Mouse (Mus musculus) limb, embryonic 13.5 days (tissue): ENCODE data around the gene Rapsn. TPM values are rescaled to one million over a fixed set of nuclear protein-coding genes. Genes with fewer than 3 reads are reported as not detected.

ENCODE experiments used
- ATAC-seq: fragments of 200-750 bp; cut with Nextera tagmentation; 2 replicates; pipeline ENCODE4 v1.8.0; 2017; ENCODE audit warnings: low read depth, moderate number of reproducible peaks, moderate TSS enrichment; ENCODE audit not compliant: low FRiP score
- H3K27ac ChIP-seq: fragments of 300-500 bp; sonication (generic); 2 replicates; pipeline ENCODE4 v1.5.1; 2015; ENCODE audit warnings: inconsistent platforms, mild to moderate bottlenecking, moderate library complexity
- H3K27me3 ChIP-seq: fragments of 300-500 bp; sonication (generic); 2 replicates; pipeline ENCODE4 v1.6.1; 2015; ENCODE audit warnings: mild to moderate bottlenecking, inconsistent platforms
- H3K36me3 ChIP-seq: fragments of 300-500 bp; sonication (generic); 2 replicates; pipeline ENCODE4 v1.6.1; 2015; ENCODE audit warnings: inconsistent platforms, mild to moderate bottlenecking, moderate library complexity
- H3K4me1 ChIP-seq: fragments of 300-500 bp; sonication (generic); 2 replicates; pipeline ENCODE4 v1.6.1; 2015; ENCODE audit warnings: inconsistent platforms
- H3K4me2 ChIP-seq: fragments of 300-500 bp; sonication (generic); replicated peaks from 2 replicates; pipeline ENCODE4 v1.6.1; 2015; ENCODE audit warnings: inconsistent platforms, mild to moderate bottlenecking, moderate library complexity
- H3K4me3 ChIP-seq: fragments of 300-500 bp; sonication (generic); 2 replicates; pipeline ENCODE4 v1.5.1; 2015; ENCODE audit warnings: moderate library complexity, mild to moderate bottlenecking, inconsistent platforms
- H3K9ac ChIP-seq: fragments of 300-500 bp; sonication (generic); 2 replicates; pipeline ENCODE4 v1.6.1; 2015; ENCODE audit warnings: mild to moderate bottlenecking, inconsistent platforms
- H3K9me3 ChIP-seq: fragments of 300-500 bp; sonication (generic); 2 replicates; pipeline ENCODE4 v1.6.1; 2016; ENCODE audit warnings: inconsistent platforms
- WGBS: fragments of 180-500 bp; shearing (Covaris S2); methylation state at CpG from one replicate; pipeline ENCODE4 v1.1.7; 2015; 5-methylcytosine and 5-hydroxymethylcytosine counted together
- polyA plus RNA-seq: library from polyadenylated mRNA; unstranded; fragments of >200 nt; fragmentation: Nextera tagmentation; extraction: Ambion mirVana; gene quantifications from 2 replicates; pipeline ENCODE4 v1.2.1, GENCODE M21; 2015

Rapsn gene
- polyA plus RNA-seq, 1 experiment from 2014 or later, result 19.2 TPM

- under 1% methylated on average over 60 of the region's 69 CpGs for WGBS
- Histone ChIP-seq H3K4me1 (peaks cover 20% of the 10 kb centered on the region), H3K9ac (peak within 1 kb of the TSS; percentile 73), H3K27ac (peak within 1 kb of the TSS; percentile 73), H3K36me3 (peaks cover 25% of the 10 kb centered on the region), H3K4me3 (peak within 1 kb of the TSS; percentile 65), H3K27me3 (no peaks in the 10 kb centered on the region), H3K9me3 (no peaks in the 10 kb centered on the region), H3K4me2 (peak within 1 kb of the TSS; percentile 79)
- peak; percentile 96 for ATAC-seq
These were observed 34.8 kb downstream of the Rapsn start, which contains the start of gene Slc39a13 for GRCm38 (mm10) chr2:91070076-91070800. Slc39a13 (minus strand) TSS chr2:91070417.

- Histone ChIP-seq H3K9ac (peak overlapping the region; percentile 73), H3K27ac (peak overlapping the region; percentile 73), H3K27me3 (no peaks in the 10 kb centered on the region), H3K4me2 (peak overlapping the region; percentile 79), H3K4me1 (peaks cover 20% of the 10 kb centered on the region), H3K4me3 (peak overlapping the region; percentile 65), H3K36me3 (peaks cover 17% of the 10 kb centered on the region), H3K9me3 (no peaks in the 10 kb centered on the region)
- no peak for ATAC-seq
- WGBS, result 81% methylated on average over 10 of the region's 10 CpGs
These were observed 35.6 kb downstream of the Rapsn start for GRCm38 (mm10) chr2:91071059-91071458.

- H3K9me3 ChIP-seq, result no peaks in the 10 kb centered on the region
- no peak for ATAC-seq
- no peak overlapping the region for H3K4me3 ChIP-seq
- H3K27ac ChIP-seq, result no peak overlapping the region
- H3K36me3 ChIP-seq, result peaks cover 7% of the 10 kb centered on the region
- WGBS, result 31% methylated on average over 1 of the region's 1 CpGs
- no peak overlapping the region for H3K4me2 ChIP-seq
- peaks cover 20% of the 10 kb centered on the region for H3K4me1 ChIP-seq
- H3K9ac ChIP-seq, result no peak overlapping the region
- no peaks in the 10 kb centered on the region for H3K27me3 ChIP-seq
These were observed 36.7 kb downstream of the Rapsn start for GRCm38 (mm10) chr2:91072092-91072491.

- Histone ChIP-seq H3K27ac (no peak overlapping the region; the same call in 1 of the 2 replicates), H3K4me1 (peaks cover 6% of the 10 kb centered on the region; the same call in 1 of the 2 replicates), H3K27me3 (no peaks in the 10 kb centered on the region), H3K9me3 (no peaks in the 10 kb centered on the region), H3K36me3 (no peaks in the 10 kb centered on the region), H3K4me2 (peak overlapping the region; percentile 92), H3K4me3 (peak overlapping the region; percentile 57), H3K9ac (no peak overlapping the region)
- ATAC-seq, result no peak
- WGBS, result 10% methylated on average over 12 of the region's 12 CpGs
These were observed 42.5 kb downstream of the Rapsn start for GRCm38 (mm10) chr2:91077957-91078313.

- ATAC-seq, result peak; percentile 70
- Histone ChIP-seq H3K27ac (no peak overlapping the region), H3K36me3 (no peaks in the 10 kb centered on the region), H3K4me3 (peak overlapping the region; percentile 57), H3K4me1 (peaks cover 6% of the 10 kb centered on the region; the same call in 1 of the 2 replicates), H3K9ac (peak overlapping the region; percentile 77), H3K9me3 (no peaks in the 10 kb centered on the region), H3K4me2 (peak overlapping the region; percentile 92), H3K27me3 (no peaks in the 10 kb centered on the region)
- WGBS, result under 1% methylated on average over 26 of the region's 36 CpGs
These were observed 43.0 kb downstream of the Rapsn start for GRCm38 (mm10) chr2:91078314-91079025.

- H3K4me1 ChIP-seq, result peaks cover 6% of the 10 kb centered on the region; the same call in 1 of the 2 replicates
- H3K27me3 ChIP-seq, result no peaks in the 10 kb centered on the region
- WGBS, result 33% methylated on average over 5 of the region's 5 CpGs
- peak overlapping the region; percentile 57 for H3K4me3 ChIP-seq
- ATAC-seq, result no peak
- no peaks in the 10 kb centered on the region for H3K36me3 ChIP-seq
- H3K9ac ChIP-seq, result peak overlapping the region; percentile 77
- H3K27ac ChIP-seq, result no peak overlapping the region
- H3K4me2 ChIP-seq, result peak overlapping the region; percentile 92
- no peaks in the 10 kb centered on the region for H3K9me3 ChIP-seq
These were observed 43.6 kb downstream of the Rapsn start for GRCm38 (mm10) chr2:91079026-91079384.

- Histone ChIP-seq H3K27me3 (no peaks in the 10 kb centered on the region), H3K4me3 (no peak overlapping the region), H3K9me3 (no peaks in the 10 kb centered on the region), H3K36me3 (no peaks in the 10 kb centered on the region), H3K4me2 (no peak overlapping the region), H3K4me1 (peaks cover 6% of the 10 kb centered on the region; the same call in 1 of the 2 replicates), H3K27ac (no peak overlapping the region), H3K9ac (no peak overlapping the region)
- no peak for ATAC-seq
- 77% methylated on average over 8 of the region's 8 CpGs for WGBS
These were observed 45.5 kb downstream of the Rapsn start for GRCm38 (mm10) chr2:91080784-91081513.

GRCm38 (mm10) chr2:91081775-91082695 lies 46.6 kb downstream of the Rapsn start, which contains the start of gene Spi1:
Spi1 (plus strand) TSS chr2:91082390.
- Histone ChIP-seq H3K27me3 (no peaks in the 10 kb centered on the region), H3K4me1 (peaks cover 6% of the 10 kb centered on the region; the same call in 1 of the 2 replicates), H3K27ac (no peak within 1 kb of the TSS; the same call in 1 of the 2 replicates), H3K4me3 (no peak within 1 kb of the TSS), H3K4me2 (no peak within 1 kb of the TSS), H3K36me3 (no peaks in the 10 kb centered on the region), H3K9me3 (no peaks in the 10 kb centered on the region), H3K9ac (no peak within 1 kb of the TSS)
- ATAC-seq, result no peak
- WGBS, result 79% methylated on average over 13 of the region's 13 CpGs

- Histone ChIP-seq H3K27ac (no peak overlapping the region), H3K4me1 (peaks cover 6% of the 10 kb centered on the region; the same call in 1 of the 2 replicates), H3K4me2 (no peak overlapping the region), H3K4me3 (no peak overlapping the region), H3K9me3 (no peaks in the 10 kb centered on the region), H3K27me3 (peaks cover 2% of the 10 kb centered on the region; the same call in 1 of the 2 replicates), H3K9ac (no peak overlapping the region), H3K36me3 (no peaks in the 10 kb centered on the region)
- ATAC-seq, result no peak
- 63% methylated on average over 11 of the region's 11 CpGs for WGBS
These were observed 47.4 kb downstream of the Rapsn start for GRCm38 (mm10) chr2:91082844-91083243.

- Histone ChIP-seq H3K36me3 (no peaks in the 10 kb centered on the region), H3K4me3 (no peak overlapping the region), H3K27me3 (peaks cover 2% of the 10 kb centered on the region; the same call in 1 of the 2 replicates), H3K4me2 (no peak overlapping the region), H3K9me3 (no peaks in the 10 kb centered on the region), H3K4me1 (peaks cover 6% of the 10 kb centered on the region; the same call in 1 of the 2 replicates), H3K27ac (no peak overlapping the region), H3K9ac (no peak overlapping the region)
- ATAC-seq, result no peak
- WGBS, result 63% methylated on average over 1 of the region's 1 CpGs
These were observed 48.0 kb downstream of the Rapsn start for GRCm38 (mm10) chr2:91083366-91083940.
